Mouse (Mus musculus) testis, adult 2 months (tissue): ENCODE measurements around the gene Pip4k2a. TPM values are rescaled to one million over a fixed set of nuclear protein-coding genes. Genes with fewer than 3 reads are reported as not detected.
A peak's percentile ranks its signal among the peaks of the same experiment; 100 is the strongest.

Experiments
- H3K27ac ChIP-seq: fragments of 200-500 bp; 2 replicates; pipeline ENCODE4 v1.5.1; 2012; ENCODE audit warnings: low read depth, low read length; ENCODE audit not compliant: control insufficient read depth, insufficient read depth
- H3K27me3 ChIP-seq: fragments of 200-500 bp; 2 replicates; pipeline ENCODE4 v1.6.1; 2012; ENCODE audit warnings: mild to moderate bottlenecking, low read length, moderate library complexity; ENCODE audit not compliant: control insufficient read depth, insufficient read depth
- H3K36me3 ChIP-seq: fragments of 200-500 bp; 2 replicates; pipeline ENCODE4 v1.6.1; 2012; ENCODE audit warnings: mild to moderate bottlenecking, low read length; ENCODE audit not compliant: control insufficient read depth, insufficient read depth
- H3K4me1 ChIP-seq: fragments of 200-500 bp; 2 replicates; pipeline ENCODE4 v1.6.1; 2012; ENCODE audit warnings: low read length; ENCODE audit not compliant: control insufficient read depth, insufficient read depth
- H3K4me3 ChIP-seq: fragments of 200-500 bp; 2 replicates; pipeline ENCODE4 v1.5.1; 2012; ENCODE audit warnings: low read depth, mild to moderate bottlenecking, low read length, moderate library complexity, mixed read lengths; ENCODE audit not compliant: control insufficient read depth
- CTCF ChIP-seq: fragments of 200-500 bp; IDR thresholded peaks from 2 replicates; pipeline ENCODE4 v1.5.1; 2012; ENCODE audit warnings: low read depth, mild to moderate bottlenecking, inconsistent platforms, low read length, moderate library complexity; ENCODE audit not compliant: control insufficient read depth, insufficient read depth, insufficient replicate concordance
- POLR2A ChIP-seq: fragments of 200-500 bp; IDR thresholded peaks from 2 replicates; pipeline ENCODE4 v1.6.1; 2012; ENCODE audit warnings: low read depth, mild to moderate bottlenecking, inconsistent platforms, low read length, moderate library complexity; ENCODE audit not compliant: control insufficient read depth
- polyA plus RNA-seq: library from polyadenylated mRNA; depleted of rRNA; stranded (reverse); fragments of >200 nt; gene quantifications from 2 replicates; pipeline ENCODE4 v1.2.3, GENCODE M21; 2012

Pip4k2a gene
- polyA plus RNA-seq, 1 experiment = 1.3 TPM

DNA sequence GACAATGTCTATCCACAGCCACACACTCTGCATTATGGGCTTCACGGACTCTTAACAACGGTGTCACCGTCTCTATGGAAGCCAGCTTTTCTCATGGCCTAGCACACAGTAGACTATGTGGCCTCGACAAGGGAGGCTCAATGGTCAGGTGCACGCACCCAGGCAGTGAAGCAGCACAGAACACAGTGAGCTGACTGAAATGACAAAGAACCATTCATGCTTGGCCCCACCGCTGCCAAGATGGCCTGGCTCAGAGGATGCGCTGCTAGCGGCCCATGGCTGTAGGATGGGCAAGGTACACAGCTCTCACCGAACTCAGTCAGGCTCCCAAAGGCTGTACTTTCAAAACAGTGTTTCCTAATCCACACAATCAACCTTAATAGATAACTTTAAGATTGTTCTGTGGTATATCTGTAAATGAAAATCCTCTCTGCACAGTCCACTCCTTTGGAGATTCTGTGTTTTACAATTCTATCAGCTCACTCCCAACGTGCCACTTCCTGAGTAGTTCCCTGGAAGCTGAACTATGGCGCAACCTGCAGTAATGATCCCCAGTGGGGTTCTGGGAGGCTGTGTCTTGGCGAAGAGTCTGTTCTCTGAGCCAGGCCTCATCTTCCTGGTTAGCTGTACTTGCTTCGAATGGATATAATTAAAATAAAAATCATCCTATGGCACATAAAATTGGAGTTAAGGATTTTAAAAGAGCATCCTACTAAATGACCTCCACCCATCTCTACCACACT lies 67.4 kb downstream of the Pip4k2a start:
- TF ChIP-seq POLR2A (no peak), CTCF (0 out of 2 replicates have a peak, but pooled peaks have one; percentile 2)
- Histone ChIP-seq H3K4me3 (no peak overlapping the region), H3K4me1 (no peaks in the 10 kb centered on the region), H3K27me3 (no peaks in the 10 kb centered on the region), H3K36me3 (no peaks in the 10 kb centered on the region), H3K27ac (no peak overlapping the region)

DNA sequence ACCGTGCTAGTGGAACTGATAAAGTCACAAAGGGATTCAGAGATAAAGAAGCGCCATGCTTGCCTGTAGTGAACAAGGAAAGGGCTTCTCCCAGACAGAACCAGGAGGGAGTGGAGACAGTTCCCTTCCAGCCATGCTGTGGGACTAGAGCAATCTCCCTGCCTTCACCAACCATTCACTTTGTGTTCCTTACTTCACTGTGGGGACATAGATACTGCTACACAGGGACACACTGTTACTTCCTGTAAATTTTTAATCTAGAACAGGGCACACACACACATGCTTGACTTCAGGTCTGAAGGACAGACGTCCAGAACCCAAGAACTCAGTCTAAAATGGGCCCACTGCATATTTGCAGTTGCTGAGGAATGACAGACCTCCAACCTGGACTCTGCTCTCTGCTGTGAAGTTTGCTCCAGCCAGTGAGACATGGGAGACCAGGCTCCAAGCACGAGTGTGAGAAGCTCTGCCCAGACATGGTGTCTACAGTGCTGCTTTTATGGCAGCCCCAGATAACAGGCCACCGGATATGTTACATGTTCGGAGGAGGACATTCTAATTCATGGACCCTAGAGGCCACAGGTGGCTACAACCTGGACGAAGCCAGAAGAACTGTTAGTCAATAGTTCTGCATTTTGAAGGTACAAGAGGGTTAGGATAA lies 69.2 kb downstream of the Pip4k2a start:
- no peak overlapping the region for H3K27ac ChIP-seq
- TF ChIP-seq POLR2A (no peak), CTCF (no peak)
- no peaks in the 10 kb centered on the region for H3K36me3 ChIP-seq
- H3K4me3 ChIP-seq = no peak overlapping the region
- H3K27me3 ChIP-seq = no peaks in the 10 kb centered on the region
- no peaks in the 10 kb centered on the region for H3K4me1 ChIP-seq

DNA sequence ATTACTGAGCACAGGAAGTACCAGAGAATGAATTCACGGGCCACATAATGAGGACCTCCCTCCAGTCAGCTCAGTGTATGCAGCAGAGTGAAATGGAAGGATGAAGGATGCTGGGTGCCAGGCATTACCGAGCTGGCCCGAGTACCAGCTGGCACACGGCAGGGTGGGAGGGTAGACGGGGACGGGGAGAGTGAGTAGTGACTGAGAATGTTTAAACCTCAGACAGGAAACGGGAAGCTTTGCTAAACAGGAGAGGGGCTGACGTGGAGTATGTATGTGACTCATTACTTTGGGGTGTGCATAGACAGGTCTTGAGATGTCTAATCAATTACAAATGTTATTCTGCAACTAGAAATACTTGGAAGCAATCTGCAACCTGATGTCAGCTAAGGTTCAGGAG lies 69.7 kb downstream of the Pip4k2a start:
- Histone ChIP-seq H3K36me3 (no peaks in the 10 kb centered on the region), H3K27me3 (no peaks in the 10 kb centered on the region), H3K27ac (no peak overlapping the region), H3K4me1 (no peaks in the 10 kb centered on the region), H3K4me3 (no peak overlapping the region)
- no peak for TF ChIP-seq CTCF

DNA sequence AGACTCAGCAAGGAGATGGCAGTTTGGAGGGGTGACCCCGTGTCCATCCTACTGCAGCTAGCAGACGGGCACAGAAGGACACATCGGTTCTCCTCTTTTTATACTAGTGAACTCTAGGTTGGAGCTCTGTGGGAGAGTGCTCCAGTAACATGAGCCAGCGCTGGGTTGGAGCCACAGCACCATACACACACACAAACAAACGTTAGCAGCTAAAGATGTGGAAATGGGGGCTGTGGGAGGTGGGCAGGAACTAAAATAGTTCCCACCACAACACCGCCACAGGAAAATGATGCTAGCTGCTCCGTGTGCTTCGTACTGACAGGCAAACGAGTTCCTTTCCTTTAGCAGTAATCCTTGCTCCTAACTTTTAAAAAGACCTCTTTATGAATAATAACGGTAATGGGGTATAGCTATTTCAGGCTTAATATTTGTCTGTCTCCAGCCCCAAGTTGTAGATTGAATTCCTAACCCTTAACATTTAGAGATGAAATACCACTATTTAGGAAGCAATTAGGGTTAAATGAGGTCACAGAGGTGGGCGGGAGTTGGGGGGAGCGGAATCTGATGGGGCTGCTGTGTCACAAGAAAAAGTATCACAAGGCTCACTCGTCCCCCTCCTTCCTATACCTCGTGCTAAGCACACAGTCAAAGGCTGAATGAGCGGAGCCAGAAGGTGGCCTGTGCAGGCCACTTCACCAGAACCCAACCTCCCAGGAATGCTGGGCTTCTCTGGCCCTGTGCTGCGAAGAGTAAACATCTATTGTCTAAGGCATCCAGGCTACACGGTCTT lies 73.9 kb downstream of the Pip4k2a start:
- TF ChIP-seq CTCF (no peak), POLR2A (no peak)
- H3K4me3 ChIP-seq = peak overlapping the region; percentile 38
- no peak overlapping the region for H3K27ac ChIP-seq
- no peaks in the 10 kb centered on the region for H3K36me3 ChIP-seq
- no peaks in the 10 kb centered on the region for H3K27me3 ChIP-seq
- H3K4me1 ChIP-seq = no peaks in the 10 kb centered on the region

DNA sequence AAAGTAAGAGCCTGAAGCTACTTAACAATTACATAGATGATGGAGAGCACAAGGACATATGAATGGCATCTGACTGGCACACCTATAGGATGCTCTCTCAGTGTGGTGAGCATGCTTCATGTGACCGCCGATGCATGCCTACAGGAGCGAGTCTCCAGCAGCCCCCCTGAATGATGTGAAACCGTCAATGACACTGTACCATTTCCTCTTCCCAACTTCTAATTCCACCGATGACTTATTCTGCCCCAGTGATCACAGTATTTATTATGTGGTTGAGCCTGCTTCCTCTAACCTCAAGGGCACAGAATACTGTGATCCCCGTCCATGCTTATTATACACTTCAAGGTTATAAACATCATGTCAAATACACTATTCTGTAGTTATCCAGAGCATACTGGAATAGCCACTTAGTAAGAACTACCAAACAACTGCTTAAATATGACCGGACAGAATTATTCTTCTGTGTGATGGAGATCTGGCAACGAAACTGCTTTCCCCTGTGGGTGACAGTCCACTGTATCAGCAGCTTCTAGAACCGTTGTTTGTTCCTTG lies 74.8 kb downstream of the Pip4k2a start:
- no peaks in the 10 kb centered on the region for H3K27me3 ChIP-seq
- TF ChIP-seq POLR2A = no peak
- TF ChIP-seq CTCF = no peak
- no peak overlapping the region for H3K27ac ChIP-seq
- no peaks in the 10 kb centered on the region for H3K36me3 ChIP-seq
- peak overlapping the region; percentile 35; the same call in 1 of the 2 replicates for H3K4me3 ChIP-seq
- H3K4me1 ChIP-seq = no peaks in the 10 kb centered on the region

DNA sequence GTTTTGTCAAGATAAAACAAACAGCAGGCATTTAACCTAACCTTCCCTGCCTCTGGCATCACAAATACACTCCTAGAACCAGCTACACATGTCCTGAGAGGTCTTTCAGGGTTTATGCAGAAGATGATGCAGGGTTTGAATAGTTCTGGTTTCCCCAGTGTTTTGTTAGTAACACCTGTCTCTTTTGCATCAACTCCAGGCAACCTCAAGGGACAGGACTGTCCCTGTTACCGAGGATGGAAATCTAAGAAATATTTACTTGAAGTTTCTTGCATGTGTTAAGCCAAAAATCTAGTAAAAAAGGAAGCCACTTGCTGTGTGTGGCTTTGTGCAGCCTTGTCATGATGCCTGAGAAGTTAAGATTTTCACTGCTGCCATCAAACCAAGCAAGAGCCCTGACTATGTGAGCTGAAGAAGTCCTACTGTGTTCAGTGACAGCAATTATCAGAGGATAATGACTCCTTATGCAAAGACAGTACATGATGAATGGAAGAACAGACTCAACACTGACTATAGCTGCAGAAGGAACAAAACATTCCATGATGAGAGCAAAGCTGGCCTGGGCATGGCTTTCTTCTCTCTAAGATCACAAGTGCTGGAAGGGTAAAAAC lies 76.3 kb downstream of the Pip4k2a start:
- H3K4me3 ChIP-seq = no peak overlapping the region
- H3K27me3 ChIP-seq = no peaks in the 10 kb centered on the region
- H3K27ac ChIP-seq = no peak overlapping the region
- no peaks in the 10 kb centered on the region for H3K36me3 ChIP-seq
- no peaks in the 10 kb centered on the region for H3K4me1 ChIP-seq
- TF ChIP-seq POLR2A = no peak
- TF ChIP-seq CTCF = no peak
